8 mouse cellular contexts compared by ENCODE assay signal in the genomic region with DNA sequence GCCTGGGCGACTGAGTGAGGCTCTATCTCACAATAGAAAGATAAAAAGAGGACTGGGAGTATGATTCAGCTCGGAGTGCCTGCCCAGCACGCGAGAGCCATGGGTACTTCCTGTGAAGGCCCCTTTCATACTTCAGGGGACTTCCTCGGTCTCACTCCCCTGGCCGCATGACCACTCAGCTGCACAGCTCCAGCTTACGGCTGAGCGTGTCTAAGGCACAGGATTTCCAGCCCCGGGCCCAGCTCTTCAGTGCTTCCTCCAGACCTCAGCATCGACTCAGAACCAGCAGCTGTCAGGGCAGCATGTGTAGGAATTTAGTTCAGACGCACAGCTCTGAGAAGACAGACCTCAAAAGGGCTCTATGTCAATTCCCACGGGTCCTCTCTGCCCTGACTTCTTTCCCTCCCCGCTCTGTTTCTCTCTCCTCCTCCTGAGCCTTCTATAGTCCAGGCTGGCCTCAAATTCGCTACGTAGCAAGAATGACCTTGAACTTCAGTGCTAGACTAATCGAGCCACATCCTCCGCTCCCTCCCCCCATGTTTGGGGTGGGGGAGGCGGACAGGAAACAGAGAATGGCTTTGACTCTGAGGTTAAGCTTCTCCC.
DNase-seq lines count a peak whose midpoint lies in the region; ATAC-seq and TF ChIP-seq lines count a peak whose summit lies in the region.

No protein-coding gene starts in this region.

- no peaks in the 10 kb centered on the region for H3K9me3 ChIP-seq in lung, embryonic 16.5 days (ENCODE audit: control insufficient read depth, low read length)
- H3K9me3 ChIP-seq in intestine, embryonic 15.5 days = no peaks in the 10 kb centered on the region
- no peaks in the 10 kb centered on the region for H3K9me3 ChIP-seq in liver, postnatal 0 days (ENCODE audit: low read length)

- H3K4me2 ChIP-seq in lung, embryonic 16.5 days (ENCODE audit: low read depth, low read length) = no peak overlapping the region
- H3K4me2 ChIP-seq in intestine, embryonic 15.5 days (replicated peaks) = no peak overlapping the region
- no peak overlapping the region for H3K4me2 ChIP-seq in liver, postnatal 0 days (ENCODE audit: low read depth, low read length)

- DNase-seq in lung, postnatal 14 days = no peak
- peak; percentile 70 for DNase-seq in adrenal gland, postnatal 10 days
- peak; percentile 44 for DNase-seq in liver, postnatal 0 days
- peak; percentile 33 to 53 for DNase-seq in thymus, postnatal 36 days
- no peak for DNase-seq in cerebellum, postnatal 10 days
- no peak for DNase-seq in cerebellum, postnatal 25 days

- H3K4me1 ChIP-seq in lung, embryonic 16.5 days (replicated peaks; ENCODE audit: control insufficient read depth, insufficient read depth, low read length) = peaks cover 17% of the 10 kb centered on the region
- H3K4me1 ChIP-seq in intestine, embryonic 15.5 days (replicated peaks) = peaks cover 18% of the 10 kb centered on the region
- peaks cover 7% of the 10 kb centered on the region; the same call in 1 of the 2 replicates for H3K4me1 ChIP-seq in liver, postnatal 0 days (ENCODE audit: insufficient read depth)

- 33% methylated on average over 18 of the region's 18 CpGs for WGBS in lung, embryonic 16.5 days
- 26% methylated on average over 18 of the region's 18 CpGs for WGBS in intestine, embryonic 15.5 days
- WGBS in liver, postnatal 0 days (ENCODE audit: insufficient replicate concordance) = 39% methylated on average over 18 of the region's 18 CpGs

- no peak for TF ChIP-seq EP300 in liver, postnatal 0 days (IDR thresholded peaks at IDR 0.05; ENCODE audit: low read depth)

- TF ChIP-seq CTCF in liver, postnatal 0 days (IDR thresholded peaks at IDR 0.05; ENCODE audit: low read depth) = no peak

- H3K36me3 ChIP-seq in lung, embryonic 16.5 days (ENCODE audit: control insufficient read depth, insufficient read depth, low read length) = 0 out of 2 replicates have a peak, but pooled peaks cover 2% of the 10 kb centered on the region
- H3K36me3 ChIP-seq in intestine, embryonic 15.5 days = peaks cover 6% of the 10 kb centered on the region; the same call in 1 of the 2 replicates
- H3K36me3 ChIP-seq in liver, postnatal 0 days (replicated peaks; ENCODE audit: insufficient read depth, low read length) = peaks cover 21% of the 10 kb centered on the region

- no peaks in the 10 kb centered on the region for H3K27me3 ChIP-seq in lung, embryonic 16.5 days (ENCODE audit: control insufficient read depth, insufficient read depth, low read depth, low read length)
- H3K27me3 ChIP-seq in intestine, embryonic 15.5 days (replicated peaks) = no peaks in the 10 kb centered on the region
- H3K27me3 ChIP-seq in liver, postnatal 0 days (ENCODE audit: insufficient read depth, low read length) = no peaks in the 10 kb centered on the region

- no peak overlapping the region for H3K4me3 ChIP-seq in lung, embryonic 16.5 days (ENCODE audit: low read length)
- no peak overlapping the region for H3K4me3 ChIP-seq in intestine, embryonic 15.5 days (replicated peaks)
- no peak overlapping the region for H3K4me3 ChIP-seq in liver, postnatal 0 days (ENCODE audit: low read depth, low read length)

- peak overlapping the region; percentile 83 for H3K27ac ChIP-seq in lung, embryonic 16.5 days (ENCODE audit: low read length)
- peak overlapping the region; percentile 44 for H3K27ac ChIP-seq in intestine, embryonic 15.5 days
- H3K27ac ChIP-seq in liver, postnatal 0 days (ENCODE audit: low read depth) = peak overlapping the region; percentile 69

- ATAC-seq in lung, embryonic 16.5 days (ENCODE audit: low read depth) = peak; percentile 58
- peak; percentile 46 for ATAC-seq in intestine, embryonic 15.5 days
- peak; percentile 66 for ATAC-seq in liver, postnatal 0 days

- H3K9ac ChIP-seq in lung, embryonic 16.5 days (ENCODE audit: low read length) = no peak overlapping the region
- no peak overlapping the region for H3K9ac ChIP-seq in intestine, embryonic 15.5 days
- no peak overlapping the region for H3K9ac ChIP-seq in liver, postnatal 0 days (replicated peaks)

Comparison
In these comparisons a context has a peak if more than half of its experiments do, and no peak if none do; other contexts are left out.
1. DNase-seq: peak in adrenal gland, postnatal 10 days (single experiment), liver, postnatal 0 days (single experiment) and thymus, postnatal 36 days (2 of 2); none in lung, postnatal 14 days (single experiment), cerebellum, postnatal 10 days (0 of 2) and cerebellum, postnatal 25 days (0 of 2).
2. Peak in every context shown above with its lines, with median percentiles within 50 percentile points of each other: ATAC-seq and H3K27ac ChIP-seq.